Mouse (Mus musculus): ENCODE results near the gene C1s1.
"Not testable (repeated sequence)": the region's sequence is repeated elsewhere in the genome, so short reads cannot be mapped to it uniquely, and the experiment has no call there.

GRCm38 (mm10) chr6:124580155-124580554 is 38.0 kb upstream of the C1s1 start:
- TF ChIP-seq CTCF, POLR2A (IDR thresholded peaks at IDR 0.05; ENCODE audit: extremely low read depth, insufficient read depth, low read length): not testable (repeated sequence)
